ENCODE assay signal across 27 mouse cellular contexts in the genomic region with DNA sequence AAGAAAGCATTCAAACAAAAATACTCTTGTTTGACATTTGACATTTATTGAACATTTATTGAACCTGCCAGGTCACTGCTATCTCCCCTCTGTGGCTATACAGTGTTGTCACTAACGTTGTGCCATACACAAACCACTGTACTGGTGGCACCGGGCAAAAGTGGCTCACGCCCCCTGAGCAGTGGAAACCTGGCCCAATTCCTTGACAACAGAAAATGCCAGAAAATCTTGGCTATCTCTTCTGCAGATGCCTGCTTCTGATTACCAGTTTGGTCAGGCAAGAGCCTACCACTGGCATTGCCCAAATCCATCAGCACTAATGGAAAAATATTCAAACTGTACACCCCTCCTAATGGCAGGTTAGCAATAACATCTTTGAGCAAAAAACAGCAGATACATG.
"Had no signal": no experiment of that assay in that cellular context is flagged by ENCODE, and none has a peak within 500 bp of the region (broad histone marks: within the 10 kb centered on the region; RNA-seq: fewer than 3 reads in every experiment).

No protein-coding gene starts in this region.

- ATAC-seq: intestine, embryonic 16.5 days; liver, embryonic 12.5 days; midbrain, embryonic 13.5 days; midbrain, embryonic 16.5 days had no signal

- H3K27me3 ChIP-seq: limb, embryonic 13.5 days; liver, embryonic 12.5 days; liver, embryonic 15.5 days; megakaryocyte, embryonic 14.5 days; midbrain, embryonic 13.5 days; neural tube, embryonic 13.5 days; stomach, embryonic 15.5 days had no signal

- H3K4me1 ChIP-seq: limb, embryonic 10.5 days; limb, embryonic 13.5 days; liver, embryonic 12.5 days; liver, embryonic 15.5 days; megakaryocyte, embryonic 14.5 days; midbrain, embryonic 10.5 days; stomach, embryonic 15.5 days had no signal

- H3K9me3 ChIP-seq: limb, embryonic 10.5 days; limb, embryonic 13.5 days; liver, embryonic 12.5 days; liver, embryonic 15.5 days; midbrain, embryonic 10.5 days; midbrain, embryonic 13.5 days; neural tube, embryonic 13.5 days; stomach, embryonic 15.5 days had no signal

- DNase-seq: kidney, adult 18-20 months; kidney, adult 9 months; kidney, postnatal 14 days; kidney, postnatal 4 days; layer of hippocampus, adult 9-11 months; layer of hippocampus, postnatal 36 days; liver; lung, adult 18-20 months; lung, postnatal 14 days; retina, postnatal 1 day; right cerebral cortex, postnatal 25 days; spleen, adult 18-20 months; thymus, postnatal 25 days had no signal

- H3K4me2 ChIP-seq: limb, embryonic 13.5 days; liver, embryonic 12.5 days; liver, embryonic 15.5 days; midbrain, embryonic 13.5 days; neural tube, embryonic 13.5 days; stomach, embryonic 15.5 days had no signal

- H3K4me3 ChIP-seq: layer of hippocampus, adult 2 months; left cerebral cortex, adult 2 months; limb, embryonic 10.5 days; limb, embryonic 13.5 days; liver, embryonic 12.5 days; liver, embryonic 15.5 days; megakaryocyte, embryonic 14.5 days; midbrain, embryonic 10.5 days; midbrain, embryonic 13.5 days; myocyte; neural tube, embryonic 13.5 days; stomach, embryonic 15.5 days had no signal

- H3K9ac ChIP-seq: limb, embryonic 13.5 days; liver, embryonic 12.5 days; liver, embryonic 15.5 days; midbrain, embryonic 13.5 days; neural tube, embryonic 13.5 days; stomach, embryonic 15.5 days had no signal

- H3K36me3 ChIP-seq: limb, embryonic 10.5 days; limb, embryonic 13.5 days; liver, embryonic 12.5 days; liver, embryonic 15.5 days; midbrain, embryonic 10.5 days; midbrain, embryonic 13.5 days; neural tube, embryonic 13.5 days; stomach, embryonic 15.5 days had no signal

- H3K27ac ChIP-seq: layer of hippocampus, adult 2 months; left cerebral cortex, adult 2 months; limb, embryonic 10.5 days; limb, embryonic 13.5 days; liver, embryonic 12.5 days; liver, embryonic 15.5 days; midbrain, embryonic 10.5 days; midbrain, embryonic 13.5 days; neural tube, embryonic 13.5 days; stomach, embryonic 15.5 days had no signal
